Mouse (Mus musculus): ENCODE measurements around the gene A930017K11Rik.

A930017K11Rik gene

DNA sequence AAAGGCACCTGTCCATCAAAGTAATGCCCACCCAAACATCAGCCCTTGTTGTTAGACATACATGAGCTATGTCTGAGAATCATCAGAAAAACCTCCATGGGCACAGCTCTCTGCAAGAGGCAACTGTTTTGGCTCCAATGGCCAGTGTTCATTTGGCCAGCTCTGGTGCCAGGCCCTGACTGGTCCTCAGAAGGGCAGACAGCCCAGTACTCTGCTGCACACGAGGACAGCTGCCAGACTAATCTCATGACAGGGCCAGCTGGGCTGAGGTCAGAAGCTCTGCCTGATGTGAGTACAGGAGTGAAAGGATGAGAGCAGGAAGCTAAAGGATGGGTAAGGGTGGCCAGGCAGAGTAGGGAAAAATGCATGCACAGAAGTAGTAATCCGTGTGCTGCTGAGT is 27.0 kb downstream of the A930017K11Rik start:
- DNase-seq (ENCODE audit: low read depth, low spot score), result no peak

DNA sequence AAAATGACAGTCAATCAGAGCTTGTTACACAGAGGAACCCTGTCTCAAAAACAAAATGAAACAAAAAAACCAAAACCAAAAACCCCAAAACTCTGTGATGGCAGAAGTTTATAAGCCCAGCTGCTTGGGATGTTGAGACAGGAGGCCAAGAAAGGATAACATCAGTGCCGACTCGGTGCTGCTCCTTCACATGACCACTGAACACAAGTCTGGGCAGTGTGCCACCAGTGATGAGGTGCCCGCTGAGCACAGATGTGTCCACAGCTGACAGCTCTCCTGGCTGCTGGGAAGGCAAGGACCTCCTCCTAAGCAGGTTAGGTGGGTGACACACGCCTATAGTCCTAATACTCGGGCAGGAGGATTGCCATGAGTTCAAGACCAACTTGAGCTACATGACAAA is 30.2 kb downstream of the A930017K11Rik start:
- DNase-seq (ENCODE audit: low read depth, low spot score), result no peak

DNA sequence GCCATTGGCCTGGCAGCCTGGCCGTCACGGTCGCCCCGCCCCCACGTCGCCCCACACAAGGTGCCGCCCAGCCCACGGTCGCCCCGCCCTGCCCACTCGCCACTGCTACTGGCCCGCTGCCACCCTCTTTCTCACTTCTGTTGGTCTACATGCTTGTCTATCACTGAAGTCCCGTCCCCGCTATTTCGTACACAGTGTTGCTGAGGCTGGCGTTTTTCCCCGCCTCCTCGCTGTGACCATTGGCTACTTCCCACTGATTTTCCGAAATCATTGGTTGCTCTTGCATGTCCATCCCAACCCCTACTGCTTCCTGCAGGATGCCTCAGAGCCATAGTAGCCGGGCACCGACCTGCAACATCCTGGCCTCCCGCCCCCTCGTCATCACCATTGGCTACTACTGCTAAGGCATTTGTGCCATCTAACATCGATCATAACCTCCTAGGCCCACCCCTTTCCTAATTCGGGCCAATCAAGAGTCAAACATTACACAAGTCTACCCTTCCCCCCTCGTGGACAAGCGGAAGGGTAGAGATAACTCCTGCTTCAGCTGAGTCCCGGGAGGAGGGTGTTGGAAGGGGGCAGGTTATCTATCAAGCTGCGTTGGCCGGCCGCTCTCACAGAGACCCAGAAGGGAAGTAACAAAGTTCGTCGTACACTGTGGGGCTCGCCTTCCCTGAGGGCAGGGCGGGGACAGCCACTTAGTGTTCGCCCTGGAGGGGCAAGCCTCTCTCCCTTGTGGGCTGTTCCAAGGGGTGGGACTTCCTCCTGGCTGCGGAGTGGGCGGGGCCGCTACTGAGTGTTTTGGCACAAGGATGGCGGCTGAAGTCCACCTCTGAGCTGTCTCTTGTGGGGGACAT is 32.4 kb downstream of the A930017K11Rik start:
- DNase-seq (ENCODE audit: low read depth, low spot score), result peak; percentile 98

DNA sequence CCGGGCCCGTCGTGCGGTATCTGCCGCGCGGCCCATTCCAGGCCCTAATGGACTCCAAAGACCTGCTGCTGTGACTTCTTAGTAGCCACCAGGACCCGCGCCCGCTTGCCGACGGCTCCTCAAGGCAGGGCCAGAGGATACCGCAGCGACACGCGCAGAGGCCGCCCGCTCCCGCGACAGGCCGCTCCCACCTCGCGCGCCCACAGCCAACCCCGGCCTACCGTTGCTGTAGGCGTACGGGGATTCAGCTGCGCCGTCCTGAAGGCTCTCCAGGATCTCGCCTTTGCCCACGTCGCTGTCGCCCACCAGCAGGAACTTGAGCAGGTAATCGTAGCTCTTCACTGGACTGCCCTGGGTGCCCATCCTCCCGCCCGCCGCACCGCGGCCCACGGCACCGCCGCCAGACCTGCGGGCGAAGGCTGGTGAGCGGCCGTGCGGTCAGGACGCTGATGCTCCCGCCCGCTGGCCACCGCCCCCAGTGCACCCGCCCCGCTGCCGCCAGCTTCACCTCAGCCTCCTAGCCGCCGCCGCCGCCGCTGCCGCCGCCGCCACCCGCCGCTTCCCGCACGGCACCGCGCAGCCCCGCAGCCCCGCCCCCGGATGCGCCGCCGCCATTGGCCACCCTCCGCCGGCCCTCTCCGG is 33.1 kb downstream of the A930017K11Rik start, which contains the start of gene Rab40c:
Gene Rab40c, minus strand, starts transcription at position 584 of the 642 bp plus-strand sequence.
- no peak for DNase-seq (ENCODE audit: low read depth, low spot score)

DNA sequence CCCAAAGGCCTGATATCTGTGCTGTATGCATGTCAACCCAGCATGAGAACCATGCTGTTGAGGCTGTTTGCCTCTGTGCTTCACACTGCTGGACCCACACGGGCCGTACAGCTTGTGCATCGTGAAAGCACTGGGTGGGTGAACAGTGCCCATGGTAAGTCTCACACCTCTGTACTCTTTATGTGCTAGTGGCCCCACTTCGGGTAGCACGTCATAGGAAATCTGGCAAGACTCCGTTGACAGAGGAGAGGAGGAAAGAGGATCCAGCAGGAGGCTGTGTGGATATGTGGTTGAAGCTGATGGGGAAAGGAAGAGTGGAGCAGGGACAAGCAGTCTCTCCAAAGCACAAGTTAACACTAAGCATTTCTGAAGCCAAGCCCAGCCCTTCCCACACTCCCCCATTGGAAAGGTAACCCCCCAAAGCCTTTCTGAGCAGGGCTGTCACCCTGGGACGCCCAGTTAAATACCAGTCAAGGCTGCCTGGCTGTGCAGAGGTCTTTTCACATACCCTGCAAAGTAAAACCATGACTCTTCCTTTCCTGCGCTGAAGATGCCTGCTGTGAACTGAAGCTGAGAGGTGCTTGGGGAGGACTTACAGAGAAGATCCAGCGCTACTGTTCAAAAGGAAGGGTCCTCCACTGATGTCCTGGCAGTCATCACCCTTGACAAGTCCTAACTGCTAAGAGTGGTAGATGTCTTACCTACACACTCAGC is 34.2 kb downstream of the A930017K11Rik start:
- DNase-seq (ENCODE audit: low read depth, low spot score), result no peak

DNA sequence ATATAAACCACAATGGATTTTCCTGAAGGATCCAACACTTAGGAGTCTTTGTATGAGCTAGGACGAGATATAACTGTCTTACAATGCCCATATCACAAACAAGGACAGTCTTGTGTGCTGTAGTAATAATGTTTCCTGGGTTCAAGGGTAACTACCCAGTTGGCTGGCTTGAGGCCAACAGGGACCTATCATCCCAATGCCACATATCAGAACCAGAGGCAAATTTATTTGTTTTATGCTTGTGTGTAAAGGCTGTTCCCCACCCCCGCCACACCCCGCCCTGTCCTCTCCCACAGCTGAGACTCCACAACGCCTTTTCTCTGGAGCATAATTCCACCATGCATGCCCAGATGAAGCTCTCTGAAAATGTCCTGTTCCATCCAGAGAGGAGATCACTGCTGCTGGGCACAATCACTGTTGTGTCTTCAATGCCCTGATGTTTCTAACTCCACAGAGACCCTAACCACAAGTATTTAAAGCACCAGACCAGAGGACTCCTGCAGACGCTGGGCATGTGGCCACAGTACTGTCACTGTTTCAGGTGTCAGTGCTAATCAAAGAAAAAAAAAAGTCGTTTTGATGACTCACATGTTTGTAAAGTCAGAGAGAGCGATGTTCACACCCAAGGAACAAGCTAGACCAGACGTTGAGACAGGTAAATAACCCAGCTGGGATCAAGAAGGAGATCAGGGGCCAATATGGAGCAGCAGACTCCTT is 35.3 kb downstream of the A930017K11Rik start:
- no peak for DNase-seq (ENCODE audit: low read depth, low spot score)

DNA sequence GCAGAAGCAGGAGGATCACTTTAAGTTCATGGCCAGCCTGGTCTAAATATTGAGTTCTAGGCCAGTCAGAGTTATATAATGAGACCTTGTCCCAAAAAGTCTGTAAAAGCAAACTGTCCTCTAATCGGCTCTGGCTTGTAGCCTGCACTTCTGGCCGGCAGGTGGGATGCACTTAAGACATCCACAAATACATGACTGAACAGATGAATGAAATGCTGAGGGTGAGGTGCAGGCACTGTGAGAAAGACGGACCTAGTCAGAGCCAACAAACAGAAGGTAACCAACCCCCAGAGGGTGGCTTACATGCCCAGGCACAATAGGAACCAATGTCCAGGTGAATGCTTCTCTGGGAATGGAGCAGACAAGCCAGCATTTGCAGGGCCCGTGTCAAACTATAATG is 38.1 kb downstream of the A930017K11Rik start:
- DNase-seq (ENCODE audit: low read depth, low spot score), result no peak

DNA sequence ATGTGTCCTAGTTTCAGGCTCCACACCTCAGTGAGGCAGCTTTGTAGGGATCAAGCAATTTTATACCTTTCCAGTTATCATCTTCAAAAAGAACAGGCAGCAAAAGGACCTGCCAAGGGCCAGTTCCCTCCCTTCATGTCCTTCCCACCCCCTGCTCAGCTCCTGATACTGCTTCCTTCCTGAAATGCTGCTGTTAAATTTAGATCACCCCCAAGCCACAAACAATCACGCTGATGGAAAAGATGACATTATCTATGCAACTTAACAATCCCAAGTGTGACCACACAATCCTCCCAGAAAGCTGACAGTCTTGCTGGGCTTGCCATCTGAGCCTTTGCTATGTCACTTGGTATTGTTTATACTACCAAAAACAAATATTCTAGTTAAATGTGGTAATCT is 38.5 kb downstream of the A930017K11Rik start:
- no peak for DNase-seq (ENCODE audit: low read depth, low spot score)

DNA sequence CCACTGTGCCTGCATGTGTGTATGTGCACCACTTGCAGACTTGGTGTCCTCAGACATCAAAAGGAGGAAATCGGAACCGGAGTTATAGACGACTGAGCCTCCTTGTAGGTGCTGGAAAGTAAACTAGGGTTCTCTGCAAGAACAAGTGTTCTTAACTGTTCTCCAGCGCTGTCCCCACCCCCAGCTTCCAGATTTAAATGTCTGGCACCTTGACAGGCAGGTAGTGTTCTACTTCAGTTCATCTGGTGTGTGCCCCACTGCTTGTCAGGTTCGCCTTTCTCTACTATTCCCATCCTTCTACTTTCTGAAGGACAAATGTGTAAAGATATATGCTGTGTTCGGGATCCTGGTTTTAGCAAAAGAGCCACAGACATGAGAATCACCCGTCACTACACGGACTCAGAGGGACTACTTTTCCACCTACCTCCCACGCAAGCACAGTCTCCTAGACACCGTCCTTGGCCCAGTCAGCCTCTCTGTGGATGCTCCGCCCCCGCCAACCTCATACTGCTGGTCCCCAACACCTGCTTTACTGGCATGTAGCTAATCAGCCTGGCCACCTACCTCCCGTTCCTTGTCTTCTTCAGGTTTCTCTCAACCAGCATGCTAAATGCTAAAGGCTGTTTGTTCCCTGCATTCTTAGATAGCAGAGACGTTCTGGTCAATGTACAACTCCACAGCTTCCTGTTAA is 39.0 kb downstream of the A930017K11Rik start:
- no peak for DNase-seq (ENCODE audit: low read depth, low spot score)

DNA sequence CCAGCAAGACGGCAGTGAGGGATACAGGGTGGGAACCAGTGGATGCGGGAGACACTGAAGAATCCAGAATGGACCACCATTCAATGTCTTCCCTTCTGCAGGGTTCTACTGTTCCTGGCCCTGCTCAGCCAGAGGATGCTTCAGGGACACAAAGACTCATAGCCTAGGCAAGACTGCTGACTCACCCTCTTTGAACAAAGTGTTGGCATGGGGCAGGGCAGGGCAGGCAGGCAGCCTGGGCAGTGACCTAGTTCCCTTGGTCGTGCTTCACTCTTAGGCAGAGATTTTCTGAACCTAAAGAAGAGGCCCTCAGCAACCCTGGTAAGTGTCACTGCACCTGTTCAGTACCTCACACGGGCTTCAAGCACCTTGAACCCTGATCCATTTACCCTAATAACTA is 40.5 kb downstream of the A930017K11Rik start:
- DNase-seq (ENCODE audit: low read depth, low spot score), result no peak

DNA sequence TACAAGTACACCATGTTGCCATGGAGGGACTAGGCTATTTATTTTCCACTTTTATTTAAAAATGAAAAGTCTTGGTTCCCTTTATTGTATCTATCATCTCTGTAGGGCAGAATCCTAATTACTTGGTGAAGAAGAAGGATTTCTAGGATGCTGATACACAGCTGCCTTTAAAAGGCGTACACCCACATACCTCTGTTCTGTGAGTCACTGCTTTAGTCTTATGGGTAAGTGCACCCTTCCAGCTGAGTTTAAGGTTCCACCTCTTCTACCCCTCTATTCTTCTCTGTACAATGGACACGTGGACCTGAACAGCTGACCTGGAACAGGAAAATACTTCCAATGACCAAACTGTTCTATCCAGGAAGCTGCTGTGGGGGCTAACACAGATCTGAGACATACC is 44.7 kb downstream of the A930017K11Rik start:
- DNase-seq (ENCODE audit: low read depth, low spot score), result no peak

DNA sequence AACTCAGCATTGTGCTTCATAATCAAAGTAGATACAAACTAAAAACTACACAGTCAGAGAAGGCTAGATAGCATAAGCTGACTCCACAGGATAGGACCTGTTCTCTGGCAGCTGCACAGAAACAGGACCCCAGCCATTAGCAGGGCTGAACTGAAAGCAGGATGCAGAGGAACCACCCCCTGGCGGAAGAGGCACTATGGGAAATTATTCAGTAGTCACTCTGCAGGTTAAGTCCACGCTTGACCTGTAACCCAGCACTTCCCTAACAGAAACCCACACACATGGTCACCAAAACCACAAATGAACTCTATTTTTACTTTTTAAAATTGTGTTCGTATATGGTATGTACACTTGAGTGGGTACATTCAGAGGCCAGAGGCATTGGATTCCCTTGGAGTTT is 49.3 kb downstream of the A930017K11Rik start:
- DNase-seq (ENCODE audit: low read depth, low spot score), result no peak

DNA sequence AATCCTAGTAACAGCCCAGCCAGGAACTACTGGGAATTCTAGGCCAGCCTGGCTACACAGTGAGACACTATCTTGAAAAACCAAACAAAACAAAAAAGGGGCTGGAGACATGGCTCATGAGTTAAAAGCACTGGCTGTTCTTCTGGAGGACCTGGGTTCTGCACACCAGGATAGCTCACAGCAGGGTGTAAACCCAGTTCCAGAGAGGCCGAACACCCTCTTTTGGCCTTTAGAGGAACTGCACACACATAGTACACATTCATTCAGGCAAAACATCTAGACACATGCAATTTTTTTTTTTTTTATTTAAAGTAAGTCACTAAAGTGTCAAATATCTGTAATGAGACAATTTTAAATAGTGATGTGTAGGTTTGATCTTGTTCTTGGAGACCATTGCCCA is 52.2 kb downstream of the A930017K11Rik start:
- DNase-seq (ENCODE audit: low read depth, low spot score), result no peak
